Mouse (Mus musculus) retina, postnatal 7 days (tissue): ENCODE measurements at regions not wholly inside any gene's neighbourhood (a gene's known extent, or its start where the extent isn't known, plus 50 kb on each side); places are given as distances from the start of the nearest gene placed in this dataset.

ENCODE experiments used
- DNase-seq: peaks from one replicate; pipeline ENCODE4 v3.0.0-alpha.2; 2012; ENCODE audit warnings: low read depth, low spot score

DNA sequence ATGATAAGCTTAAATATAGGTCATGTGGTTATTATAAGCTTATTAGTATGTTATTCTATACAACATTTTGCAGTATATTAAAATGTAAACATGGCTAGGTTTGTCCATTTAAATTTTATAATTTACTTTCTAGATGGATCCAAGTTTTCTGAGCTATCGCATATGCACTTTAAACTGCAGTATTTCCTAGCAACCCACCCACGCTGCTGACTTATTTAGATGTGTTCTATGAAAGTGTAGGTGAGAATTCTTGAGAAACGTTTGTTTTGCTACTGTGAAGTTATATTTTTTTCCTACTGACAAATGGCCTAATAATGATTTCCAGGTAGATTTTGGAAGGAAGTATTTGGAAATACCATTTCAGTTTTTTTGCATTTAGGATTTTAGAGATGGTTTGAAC lies 308.0 kb downstream of the Gbe1 start:
- no peak for DNase-seq

DNA sequence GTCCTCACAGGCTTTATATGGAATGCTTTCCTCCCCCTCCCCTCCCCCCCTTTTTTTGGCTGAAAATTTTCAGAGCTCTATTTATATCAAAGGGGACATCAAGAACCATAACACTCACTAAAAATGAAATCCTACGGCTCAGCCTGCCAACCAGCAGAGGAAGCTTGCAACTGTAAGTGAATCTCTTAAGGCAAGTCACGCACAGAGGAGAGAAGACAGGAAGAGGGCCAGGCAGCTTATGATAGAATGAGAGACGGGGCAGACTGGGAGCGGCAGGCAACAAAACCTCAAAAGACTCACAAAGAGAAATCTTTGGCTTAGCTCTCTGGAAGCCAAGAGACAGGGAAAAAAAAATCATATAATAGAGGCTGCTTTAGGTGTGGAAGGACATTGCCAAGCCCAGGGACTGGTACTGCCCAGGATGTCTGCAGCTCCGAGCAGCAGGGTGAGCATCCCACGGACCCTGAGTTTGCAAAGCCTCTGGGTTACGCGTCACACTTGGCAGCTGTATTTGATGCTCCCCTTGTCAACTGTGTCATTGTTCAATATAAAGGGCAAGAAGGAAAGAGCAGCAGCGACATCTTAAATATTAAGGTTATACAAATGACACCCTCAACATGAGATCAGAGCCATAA lies 330.0 kb downstream of the Gbe1 start:
- no peak for DNase-seq

- DNase-seq, result no peak
Measured at GRCm38 (mm10) chr16:70644695-70645279, 331.0 kb downstream of the Gbe1 start.

- no peak for DNase-seq
Measured at GRCm38 (mm10) chr16:70654429-70655081, 340.8 kb downstream of the Gbe1 start.

DNA sequence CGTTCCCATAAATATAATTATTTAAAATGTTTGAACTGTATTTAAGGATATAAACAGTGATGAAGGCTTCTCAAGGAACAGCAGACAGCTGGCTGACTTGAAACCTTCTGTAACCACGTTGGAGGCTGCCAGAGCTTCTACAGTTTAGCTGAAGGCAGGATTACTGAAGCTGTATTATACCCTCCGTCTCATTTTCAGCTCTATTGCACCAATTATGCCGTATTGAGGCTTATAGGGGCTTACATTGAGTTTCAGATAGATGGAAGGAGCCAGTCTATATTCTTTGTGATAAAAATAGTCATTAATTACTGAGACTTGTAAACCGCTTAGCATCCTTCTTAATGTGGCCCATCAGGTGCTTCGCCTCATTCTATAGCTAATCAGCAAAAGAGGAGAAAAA lies 376.1 kb downstream of the Gbe1 start:
- peak; percentile 11 for DNase-seq

- no peak for DNase-seq
Measured at GRCm38 (mm10) chr16:70724722-70725284, 411.1 kb downstream of the Gbe1 start.

GRCm38 (mm10) chr16:70725291-70725801 lies 411.6 kb downstream of the Gbe1 start:
- no peak for DNase-seq

GRCm38 (mm10) chr16:70733016-70733415 lies 419.3 kb downstream of the Gbe1 start:
- DNase-seq, result no peak

- no peak for DNase-seq
Measured at GRCm38 (mm10) chr16:70740046-70740445, 426.3 kb downstream of the Gbe1 start.

- no peak for DNase-seq
Measured at GRCm38 (mm10) chr16:70754228-70754627, 440.5 kb downstream of the Gbe1 start.

- no peak for DNase-seq
Measured at GRCm38 (mm10) chr16:70798061-70798460, 484.3 kb downstream of the Gbe1 start.

DNA sequence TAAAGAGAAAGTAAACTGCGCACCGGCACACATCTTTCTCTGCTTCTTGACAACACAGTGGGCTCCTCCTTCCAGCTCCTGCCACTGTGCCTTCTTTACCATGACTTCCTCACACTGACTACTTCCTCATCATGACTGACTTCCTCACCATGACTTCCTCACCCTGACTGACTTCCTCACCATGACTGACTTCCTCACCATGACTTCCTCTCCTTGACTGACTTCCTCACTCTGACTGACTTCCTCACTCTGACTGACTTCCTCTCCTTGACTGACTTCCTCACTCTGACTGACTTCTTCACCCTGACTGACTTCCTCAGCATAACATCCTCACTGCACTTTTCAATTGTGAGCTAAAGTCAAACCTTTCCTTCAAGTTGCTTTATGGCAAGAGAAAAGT lies 489.8 kb downstream of the Gbe1 start:
- no peak for DNase-seq

DNA sequence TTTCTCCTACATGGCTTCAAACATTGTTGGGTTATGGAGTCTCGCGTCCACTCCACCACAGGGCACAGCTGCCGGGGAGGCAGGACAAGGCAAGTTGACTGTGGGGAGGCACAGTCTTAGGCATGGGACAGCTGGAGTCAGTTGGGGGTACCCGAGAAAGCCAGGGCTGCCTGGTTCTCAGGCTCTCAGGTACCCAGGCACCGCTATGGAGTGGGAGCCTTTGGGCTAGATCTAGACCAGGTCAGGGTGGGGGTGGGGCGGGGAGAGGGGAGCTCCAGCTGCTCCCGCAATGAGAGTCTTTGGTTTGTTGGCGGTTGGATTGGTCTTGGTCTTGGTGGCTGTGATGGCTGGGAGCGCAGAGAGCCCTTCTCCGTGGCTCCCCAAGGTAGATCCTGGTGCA lies 512.2 kb downstream of the Gbe1 start:
- no peak for DNase-seq

DNA sequence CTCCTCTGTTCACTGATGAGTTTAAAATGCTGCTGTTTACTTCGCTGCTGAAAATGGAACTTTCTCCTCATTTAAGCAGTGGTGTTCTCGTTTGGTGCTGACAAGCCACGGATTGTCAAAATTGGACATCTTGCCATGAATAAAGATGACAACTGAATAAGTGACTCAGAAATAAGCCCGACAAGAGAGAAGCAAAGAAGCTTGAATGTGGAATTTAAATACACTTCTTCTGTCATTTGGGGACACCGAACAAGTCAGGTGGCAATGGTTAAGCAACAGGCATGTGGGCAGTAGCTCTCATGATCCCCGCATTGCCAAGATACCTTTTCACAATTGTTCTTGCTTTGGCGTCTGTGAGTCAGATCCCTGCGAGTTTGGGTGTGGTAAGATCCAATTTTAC lies 521.3 kb downstream of the Gbe1 start:
- no peak for DNase-seq

GRCm38 (mm10) chr16:70838139-70838538 lies 524.4 kb downstream of the Gbe1 start:
- DNase-seq, result peak; percentile 1

- no peak for DNase-seq
Measured at GRCm38 (mm10) chr16:70868241-70868640, 554.5 kb downstream of the Gbe1 start.

DNA sequence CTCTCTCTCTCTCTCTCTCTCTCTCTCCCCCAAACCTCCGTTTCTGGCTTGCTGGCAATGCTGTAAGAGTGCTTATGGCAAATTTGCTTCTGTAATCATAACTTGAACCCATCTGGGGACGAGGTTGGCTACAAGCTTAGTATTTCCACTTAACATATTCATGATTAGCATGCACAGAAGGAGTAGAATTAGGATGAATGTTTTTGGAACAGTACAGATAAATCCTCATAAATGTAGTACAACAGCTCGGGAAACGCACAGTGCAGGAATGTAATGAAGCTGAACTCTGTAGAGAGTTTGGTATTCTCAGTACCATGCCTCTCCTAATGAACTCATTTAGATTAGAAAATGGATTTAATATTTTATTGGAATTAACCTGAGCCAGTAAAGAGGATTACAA lies 555.5 kb downstream of the Gbe1 start:
- DNase-seq, result no peak

GRCm38 (mm10) chr16:70874080-70874479 lies 560.3 kb downstream of the Gbe1 start:
- DNase-seq, result no peak

GRCm38 (mm10) chr16:70880678-70881077 lies 566.9 kb downstream of the Gbe1 start:
- no peak for DNase-seq

DNA sequence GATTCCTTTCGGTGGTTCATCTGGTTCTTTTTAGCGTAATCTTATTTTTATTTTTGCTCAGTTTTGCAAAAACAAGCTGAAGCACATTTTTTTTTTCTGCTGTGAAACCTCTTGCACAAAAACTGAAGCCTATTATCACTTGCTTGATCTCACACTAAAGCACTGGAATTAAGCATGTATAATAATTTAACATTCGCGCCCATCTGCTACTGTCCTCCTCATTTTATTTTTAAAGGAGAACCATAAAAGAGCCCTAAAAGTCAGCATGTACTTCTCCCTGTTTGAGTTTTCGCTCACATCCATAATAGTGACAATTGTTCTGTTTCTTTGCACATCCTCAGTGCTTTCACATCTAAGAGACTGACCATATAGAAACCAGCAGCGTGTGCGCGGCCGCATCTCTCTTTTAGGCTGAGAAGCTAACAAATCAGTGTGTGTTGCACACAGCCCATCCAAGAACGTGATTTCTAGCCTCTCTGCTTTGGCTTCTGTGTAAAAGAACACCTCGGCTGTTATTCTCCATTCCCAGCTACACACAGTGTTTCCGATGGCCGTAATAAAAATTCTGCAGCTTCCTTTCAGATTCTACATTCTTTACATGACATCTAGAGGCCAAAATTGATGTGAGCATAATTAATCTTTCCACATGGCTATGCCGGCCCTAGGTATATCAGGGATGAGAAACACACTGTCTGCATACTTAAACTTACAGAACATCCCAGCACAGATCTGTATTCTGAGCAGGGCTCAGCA lies 567.5 kb downstream of the Gbe1 start:
- no peak for DNase-seq

DNA sequence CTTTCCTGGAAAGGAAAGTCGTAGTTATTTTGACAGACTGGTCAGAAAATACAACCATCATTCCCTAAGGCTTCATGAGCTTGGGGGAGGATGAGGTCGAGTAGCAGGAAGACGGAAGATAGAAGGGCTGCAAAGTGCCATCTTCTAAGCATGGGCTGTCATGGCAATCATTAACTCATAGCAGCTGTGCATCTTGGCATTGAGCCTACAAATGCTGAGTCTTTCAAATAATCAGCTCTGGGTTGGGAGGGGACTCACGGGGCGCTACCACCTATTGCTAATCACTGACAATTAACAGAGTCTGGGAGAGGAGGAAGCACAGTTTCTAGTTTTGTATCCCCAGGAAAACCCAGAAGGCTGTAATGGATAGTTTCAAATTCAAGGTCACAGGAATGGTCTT lies 586.3 kb downstream of the Gbe1 start:
- no peak for DNase-seq

GRCm38 (mm10) chr16:70920047-70920446 lies 606.3 kb downstream of the Gbe1 start:
- DNase-seq, result no peak
